Mouse (Mus musculus): Measurements from ENCODE around the gene Sec24a.

DNA sequence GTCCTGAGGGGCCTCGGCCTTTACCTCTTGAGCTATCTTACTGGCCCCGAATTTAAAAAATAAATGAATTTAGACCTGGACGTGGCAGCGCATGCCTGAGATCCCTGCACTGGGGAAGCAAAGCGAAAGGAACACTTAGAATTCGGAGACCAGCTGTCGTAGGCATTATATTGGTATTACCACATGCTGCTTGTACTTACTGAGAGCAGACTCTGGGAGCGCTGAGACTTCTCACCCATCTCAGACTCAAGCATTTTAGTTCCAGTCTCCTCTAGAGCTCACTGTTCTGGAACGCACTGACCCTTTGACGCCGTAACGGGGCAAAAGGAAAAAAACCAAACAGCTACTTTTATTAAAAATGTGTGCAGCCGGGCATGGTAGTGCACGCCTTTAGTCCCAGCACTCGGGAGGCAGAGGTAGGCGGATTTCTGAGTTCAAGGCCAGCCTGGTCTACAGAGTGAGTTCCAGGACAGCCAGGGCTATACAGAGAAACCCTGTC, 101.5 kb downstream of the Sec24a start:
- TF ChIP-seq POLR2A (IDR thresholded peaks at IDR 0.05; ENCODE audit: borderline replicate concordance, insufficient read depth, low read length) (no peak), CTCF (IDR thresholded peaks at IDR 0.05; ENCODE audit: borderline replicate concordance, insufficient read depth, low read depth, low read length) (no peak)
